Mouse (Mus musculus): Measurements from ENCODE around the gene Supv3l1. TPM values are rescaled to one million over a fixed set of nuclear protein-coding genes. Genes with fewer than 3 reads are reported as not detected.

The Supv3l1 gene
- total RNA-seq, 1 experiment from 2014 or later = 38.7 TPM

DNA sequence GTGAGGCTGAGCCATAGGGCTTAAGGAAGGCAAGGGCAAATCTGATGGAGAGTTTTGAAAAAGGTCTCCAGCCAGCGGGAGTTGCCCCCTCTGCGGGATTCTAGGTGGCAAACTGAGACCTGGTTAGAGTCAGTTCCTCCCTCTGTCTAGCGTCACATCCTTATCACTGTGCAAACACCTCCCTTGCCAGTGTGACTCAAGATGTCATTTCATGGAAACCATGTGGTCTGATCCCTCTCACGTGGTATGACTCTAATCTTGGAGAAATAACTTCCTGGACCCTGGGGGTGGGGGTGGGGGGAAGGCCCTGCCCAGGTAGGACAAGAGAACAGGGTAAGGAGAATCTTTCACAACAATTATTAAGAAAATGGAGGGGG lies 35.9 kb downstream of the Supv3l1 start:
- DNase-seq = no peak

DNA sequence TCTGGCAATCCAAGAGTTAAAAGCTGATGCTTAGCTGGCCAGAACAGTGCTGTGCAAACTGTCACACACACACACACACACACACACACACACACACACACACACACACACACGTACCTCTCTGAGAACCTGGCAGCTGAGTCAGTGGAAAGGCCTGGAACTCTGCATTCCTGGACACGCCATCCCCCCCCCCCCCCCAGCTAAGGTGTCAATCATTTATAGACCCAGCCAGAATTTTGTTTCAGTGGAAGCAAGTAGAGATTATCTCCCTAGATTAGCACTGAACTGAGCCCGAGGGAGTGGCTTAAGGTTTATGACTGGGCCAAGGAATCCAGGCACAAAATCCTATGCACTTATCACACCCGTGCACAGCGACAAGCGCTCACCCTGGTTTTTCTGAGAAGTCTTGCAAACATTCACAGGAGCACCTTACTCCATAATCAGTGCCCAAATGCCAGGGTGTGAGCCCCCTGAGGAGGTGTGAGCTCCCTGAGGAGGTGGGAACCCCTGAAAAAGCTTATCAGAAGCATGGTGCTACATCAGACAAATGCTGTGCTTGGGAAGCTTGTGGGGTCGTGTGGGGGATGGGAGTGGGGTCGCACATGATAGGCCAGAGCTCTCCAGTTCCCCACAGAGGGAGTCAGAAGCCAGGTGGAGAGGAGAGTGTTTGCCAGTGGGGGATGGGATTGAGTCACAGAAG lies 36.5 kb downstream of the Supv3l1 start:
- DNase-seq = no peak

DNA sequence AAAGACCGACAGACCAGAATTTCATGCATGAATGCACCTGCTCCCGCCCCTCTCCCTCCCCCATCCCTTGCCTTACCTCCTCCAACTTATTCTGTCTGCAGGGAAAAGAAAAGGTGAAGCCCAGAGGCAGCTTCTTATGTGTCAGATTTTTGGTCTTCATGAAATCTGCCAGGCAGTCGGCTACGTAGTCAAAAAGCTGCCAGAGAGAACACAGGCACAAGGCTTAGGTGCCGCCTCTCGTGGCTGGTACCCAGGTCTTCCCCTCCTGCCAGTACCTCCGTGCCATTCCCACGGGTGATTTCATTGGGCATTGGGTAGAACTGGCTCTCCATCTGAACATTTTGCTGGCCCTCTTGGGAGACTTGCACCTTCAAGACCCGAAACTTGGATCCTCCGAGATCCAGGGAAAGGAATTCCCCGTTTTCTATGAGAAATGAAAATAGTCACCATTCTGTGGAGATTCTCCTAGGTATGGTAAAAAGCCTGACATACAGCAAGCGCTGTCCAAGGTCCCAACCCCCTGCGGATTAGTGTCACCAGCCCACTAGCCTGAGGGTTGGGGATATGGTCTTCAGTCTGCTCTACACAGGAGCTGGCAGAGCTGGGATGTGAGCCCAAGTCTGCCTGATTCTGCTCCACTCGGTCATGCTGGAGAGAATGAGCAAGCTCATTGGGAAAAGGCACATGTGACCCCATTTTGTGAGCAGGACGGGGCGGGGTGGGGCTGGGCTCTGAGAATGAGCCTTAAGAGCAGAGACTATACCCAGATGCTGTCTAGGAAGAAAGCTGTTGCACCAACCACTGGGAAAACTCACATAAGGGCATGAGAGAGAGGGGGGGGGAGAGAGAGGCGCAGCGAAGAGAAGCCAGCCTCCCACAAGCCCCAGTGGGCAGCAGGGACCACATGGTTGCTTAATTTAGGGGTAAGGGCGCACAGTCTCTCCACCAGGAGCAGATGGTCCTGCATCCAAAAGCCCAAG lies 37.8 kb downstream of the Supv3l1 start:
- no peak for DNase-seq

DNA sequence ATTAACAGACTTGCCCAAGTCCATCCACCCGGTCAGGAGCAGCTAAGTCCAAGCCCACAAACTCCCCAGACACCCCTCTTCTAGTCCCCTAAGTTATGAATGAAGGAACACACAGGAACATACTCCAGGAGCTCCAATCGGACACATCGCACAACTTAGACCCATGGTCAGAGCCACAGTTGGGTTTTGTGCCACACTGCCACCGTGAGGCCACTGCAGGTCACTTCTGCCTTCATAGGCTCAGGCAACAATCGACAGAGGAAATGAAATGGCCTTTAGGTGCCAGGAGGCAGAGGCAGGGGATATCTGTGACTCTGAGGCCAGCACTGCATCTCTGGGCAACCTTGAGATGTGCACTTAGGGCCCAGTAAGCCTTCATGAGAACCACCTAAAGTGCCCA lies 38.6 kb downstream of the Supv3l1 start:
- DNase-seq = peak; percentile 78

DNA sequence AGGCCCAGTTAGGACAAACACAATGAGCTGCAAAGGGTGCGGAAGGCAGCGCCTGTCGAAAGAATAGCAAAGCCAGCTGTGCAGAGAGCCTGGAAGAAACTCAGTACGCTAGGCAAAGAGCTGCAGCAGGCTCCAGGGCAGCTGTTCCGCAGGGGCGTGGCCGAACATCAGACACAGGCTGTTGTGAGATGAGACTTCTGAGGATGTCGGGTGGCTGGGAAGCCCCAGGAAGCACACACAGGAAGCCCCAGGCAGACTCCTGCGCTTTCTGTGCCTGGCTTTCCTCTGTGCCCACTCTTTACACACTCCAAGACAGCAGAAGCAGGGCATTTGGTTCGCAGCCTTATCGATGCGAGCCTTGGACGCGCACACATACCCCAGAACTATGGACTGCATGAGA lies 44.6 kb downstream of the Supv3l1 start:
- DNase-seq = peak; percentile 31

DNA sequence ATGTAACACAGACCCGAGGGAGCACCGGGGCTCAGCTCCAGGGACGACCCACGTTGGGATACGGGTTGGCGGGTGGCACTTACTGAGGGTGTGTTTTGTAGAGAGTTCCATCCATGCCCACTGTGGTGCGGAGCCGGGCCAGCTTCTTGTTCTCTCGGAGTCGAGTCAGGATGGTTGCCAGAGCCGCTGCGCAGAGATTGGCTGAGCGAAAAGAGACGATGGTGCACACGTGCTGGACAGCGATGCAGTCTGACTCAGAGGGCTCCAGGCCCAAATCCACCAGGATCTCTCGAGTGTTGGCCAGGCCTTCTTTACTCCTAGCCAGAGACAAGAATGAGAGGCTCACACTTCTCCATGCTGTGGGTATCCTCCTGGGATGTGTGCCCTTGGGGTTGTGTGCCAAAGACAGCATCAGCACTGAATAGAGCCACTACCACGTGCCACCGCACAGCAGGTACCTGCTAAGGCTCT lies 47.9 kb downstream of the Supv3l1 start:
- DNase-seq = no peak

DNA sequence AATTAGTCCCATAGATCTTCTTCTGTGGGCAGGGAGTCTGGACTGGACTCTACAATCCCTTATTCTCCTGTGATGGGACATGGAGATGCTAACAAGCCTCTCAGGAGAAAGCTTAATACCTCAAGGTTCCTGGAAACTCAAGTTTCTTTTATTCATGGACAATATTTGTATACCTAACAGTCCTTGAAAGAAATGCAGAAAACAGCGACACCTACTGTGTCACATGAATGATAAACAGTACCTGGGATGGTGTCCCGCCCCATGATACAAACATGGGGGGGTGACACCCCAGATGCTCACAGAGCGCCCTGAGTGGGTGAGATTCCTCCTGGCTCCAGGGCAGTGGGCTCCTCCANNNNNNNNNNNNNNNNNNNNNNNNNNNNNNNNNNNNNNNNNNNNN lies 66.5 kb downstream of the Supv3l1 start:
- DNase-seq = no peak

DNA sequence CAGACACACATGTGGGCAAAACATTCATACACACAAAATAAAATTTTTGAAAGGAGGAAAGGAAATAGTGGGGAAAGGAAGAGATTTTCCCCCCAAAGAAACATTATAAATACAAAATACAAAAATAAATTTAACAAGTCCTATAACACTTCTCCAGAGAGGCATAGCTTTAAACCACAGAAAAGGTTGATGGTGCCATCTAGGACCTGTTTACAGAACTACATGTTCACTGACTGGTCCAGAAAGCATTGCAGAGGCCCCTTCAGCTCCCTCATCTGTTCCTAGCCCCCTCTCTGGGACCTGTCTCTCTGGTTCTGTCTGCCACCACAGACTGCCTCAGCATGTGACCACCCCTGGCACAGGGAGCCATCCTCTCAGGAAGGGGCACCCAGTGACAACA lies 68.6 kb downstream of the Supv3l1 start:
- DNase-seq = no peak

DNA sequence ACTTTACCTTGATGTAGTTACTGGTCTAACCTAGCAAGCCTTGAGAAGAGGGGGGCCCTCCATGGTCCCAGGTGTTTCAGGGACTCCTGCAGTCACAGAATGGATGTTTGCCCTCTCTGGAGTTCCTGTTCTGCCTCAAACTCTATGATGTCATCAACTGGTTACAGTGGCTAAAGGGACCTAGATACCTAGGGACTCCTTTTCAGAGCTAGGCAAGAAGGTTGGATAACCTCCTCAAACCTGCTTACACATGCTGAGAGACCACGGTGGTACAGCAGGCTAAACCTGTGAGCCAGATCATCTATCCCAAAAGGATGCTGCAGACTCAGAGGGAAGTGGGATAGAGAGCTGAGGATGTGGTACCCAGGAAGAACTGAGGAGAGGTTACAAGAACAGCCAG lies 69.7 kb downstream of the Supv3l1 start, which contains the start of gene Hk1:
Hk1 (minus strand) TSS at position 101 of the 400 bp plus-strand sequence.
- DNase-seq = no peak

Other genes with a start within 250 kb of the Supv3l1 start
- gene Tspan15, start 218.5 kb downstream of the Supv3l1 start, total RNA-seq (2021) = 17.2 and 22.9 TPM in 2 replicates
- gene Tacr2, start 197.3 kb downstream of the Supv3l1 start, total RNA-seq (2021) = 10.1 and 15.3 TPM in 2 replicates
- gene Hk1, start 69.8 kb downstream of the Supv3l1 start, total RNA-seq (2021) = 26.0 and 31.1 TPM in 2 replicates
- gene Hkdc1, start 27.2 kb downstream of the Supv3l1 start, total RNA-seq (2021) = not detected in 2 replicates
- 0.41 and 0.60 TPM in 2 replicates for gene 4930507D05Rik, start 249 bp downstream of the Supv3l1 start, total RNA-seq (2021)
- gene Vps26a, start 37.1 kb upstream of the Supv3l1 start, total RNA-seq (2021) = 49.3 and 53.0 TPM in 2 replicates
- gene Srgn, start 77.7 kb upstream of the Supv3l1 start, total RNA-seq (2021) = 41.1 and 64.5 TPM in 2 replicates
- 34.8 and 38.5 TPM in 2 replicates for gene Kif1bp, start 128.7 kb upstream of the Supv3l1 start, total RNA-seq (2021)
- 74.2 and 78.8 TPM in 2 replicates for gene Ddx21, start 152.5 kb upstream of the Supv3l1 start, total RNA-seq (2021)
- 107 and 121 TPM in 2 replicates for gene Ddx50, start 201.5 kb upstream of the Supv3l1 start, total RNA-seq (2021)